In the genomic region with DNA sequence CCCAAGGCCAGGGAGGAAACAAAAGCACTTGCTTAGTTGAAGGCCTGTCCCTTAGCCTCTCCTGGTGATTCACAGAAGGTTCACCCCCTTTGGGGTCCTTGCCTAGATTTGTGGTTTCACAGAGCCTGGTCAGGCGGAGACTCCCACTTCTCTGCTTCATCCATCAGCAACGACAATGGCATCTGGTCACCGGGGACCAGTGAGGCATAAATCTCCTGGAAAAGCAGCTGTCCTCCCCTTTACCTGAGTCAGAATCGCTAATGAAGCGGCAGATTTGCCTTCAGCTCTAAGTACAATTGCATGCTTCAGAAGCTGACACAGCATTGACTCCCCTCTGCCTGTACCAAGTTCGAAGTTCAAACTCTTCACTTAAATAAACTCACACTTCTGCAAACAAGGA, we compare ENCODE assay signal across 28 mouse cellular contexts.
DNase-seq lines count a peak whose midpoint lies in the region; ATAC-seq and TF ChIP-seq lines count a peak whose summit lies in the region.
"Had no signal": no experiment of that assay in that cellular context is flagged by ENCODE, and none has a peak within 500 bp of the region (broad histone marks: within the 10 kb centered on the region; RNA-seq: fewer than 3 reads in every experiment).

No protein-coding gene starts in this region.

- no peaks in the 10 kb centered on the region for H3K9me3 ChIP-seq in kidney, embryonic 15.5 days (replicated peaks)
- H3K9me3 ChIP-seq in heart, embryonic 12.5 days (replicated peaks): no peaks in the 10 kb centered on the region
- H3K9me3 ChIP-seq: heart, embryonic 15.5 days; limb, embryonic 15.5 days; midbrain, embryonic 13.5 days; neural tube, embryonic 12.5 days; stomach, embryonic 15.5 days had no signal

- no peak overlapping the region for H3ac ChIP-seq in C2C12 (ENCODE audit: control insufficient read depth, insufficient read length, low read depth)

- DNase-seq in kidney, postnatal 14 days: no peak
- DNase-seq in 3T3-L1 (ENCODE audit: low read depth, low spot score): peak; percentile 3
- DNase-seq in embryo, embryonic 9.5 days (ENCODE audit: extremely low spot score): peak; percentile 21
- DNase-seq: cerebellum, adult 11 months; cerebellum, postnatal 10 days; gastrocnemius, postnatal 25 days; heart, adult 2 months; heart, postnatal 36 days; layer of hippocampus, adult 9-11 months; left cerebral cortex, postnatal 4 days; lung, embryonic 14.5 days; right cerebral cortex, adult 18-20 months; right cerebral cortex, postnatal 4 days; thymus, adult 18-20 months; thymus, postnatal 36 days had no signal

- H3K36me3 ChIP-seq in kidney, embryonic 15.5 days: no peaks in the 10 kb centered on the region
- no peaks in the 10 kb centered on the region for H3K36me3 ChIP-seq in C2C12 (ENCODE audit: control insufficient read depth, insufficient read depth)
- H3K36me3 ChIP-seq in heart, embryonic 12.5 days: no peaks in the 10 kb centered on the region
- H3K36me3 ChIP-seq: heart, embryonic 15.5 days; limb, embryonic 15.5 days; midbrain, embryonic 13.5 days; neural tube, embryonic 12.5 days; stomach, embryonic 15.5 days had no signal

- H3K27me3 ChIP-seq in kidney, embryonic 15.5 days: no peaks in the 10 kb centered on the region
- H3K27me3 ChIP-seq in C2C12 (ENCODE audit: control insufficient read depth, insufficient read depth, insufficient read length): no peaks in the 10 kb centered on the region
- no peaks in the 10 kb centered on the region for H3K27me3 ChIP-seq in heart, embryonic 12.5 days (replicated peaks)
- H3K27me3 ChIP-seq: heart, embryonic 15.5 days; limb, embryonic 15.5 days; midbrain, embryonic 13.5 days; neural tube, embryonic 12.5 days; stomach, embryonic 15.5 days had no signal

- ATAC-seq in kidney, embryonic 15.5 days (replicated peaks; ENCODE audit: low FRiP score): peak; percentile 92
- ATAC-seq in heart, embryonic 12.5 days (ENCODE audit: insufficient number of reproducible peaks, low FRiP score): no peak
- no peak for ATAC-seq in erythroid progenitor cell, adult 5-6 weeks (replicated peaks; ENCODE audit: low FRiP score, poor library complexity, severe bottlenecking)
- ATAC-seq: forebrain, embryonic 16.5 days; hindbrain, postnatal 0 days; intestine, embryonic 16.5 days; midbrain, embryonic 13.5 days had no signal

- TF ChIP-seq CTCF in C2C12 (IDR thresholded peaks at IDR 0.05; ENCODE audit: control insufficient read depth, insufficient read depth, insufficient read length): no peak

- H3K4me3 ChIP-seq in kidney, embryonic 15.5 days (replicated peaks): no peak overlapping the region
- no peak overlapping the region for H3K4me3 ChIP-seq in C2C12 (ENCODE audit: insufficient read depth, poor library complexity, severe bottlenecking)
- H3K4me3 ChIP-seq in heart, embryonic 12.5 days: no peak overlapping the region
- H3K4me3 ChIP-seq: heart, adult 2 months; heart, embryonic 15.5 days; limb, embryonic 15.5 days; midbrain, embryonic 13.5 days; neural tube, embryonic 12.5 days; stomach, embryonic 15.5 days had no signal

- 15% methylated on average over 6 of the region's 6 CpGs for WGBS in kidney, embryonic 15.5 days
- 72% methylated on average over 6 of the region's 6 CpGs for WGBS in heart, embryonic 12.5 days

- H3K9ac ChIP-seq in kidney, embryonic 15.5 days: no peak overlapping the region
- H3K9ac ChIP-seq in heart, embryonic 12.5 days: no peak overlapping the region
- H3K9ac ChIP-seq: heart, embryonic 15.5 days; limb, embryonic 15.5 days; liver, embryonic 14.5 days; lung, embryonic 14.5 days; midbrain, embryonic 13.5 days; neural tube, embryonic 12.5 days; stomach, embryonic 15.5 days had no signal

- H3K79me3 ChIP-seq in C2C12 (ENCODE audit: low read depth): no peaks in the 10 kb centered on the region

- H3K4me2 ChIP-seq in kidney, embryonic 15.5 days: no peak overlapping the region
- no peak overlapping the region for H3K4me2 ChIP-seq in heart, embryonic 12.5 days
- H3K4me2 ChIP-seq: heart, embryonic 15.5 days; limb, embryonic 15.5 days; lung, embryonic 14.5 days; midbrain, embryonic 13.5 days; neural tube, embryonic 12.5 days; stomach, embryonic 15.5 days had no signal

- H3K79me2 ChIP-seq in C2C12 (ENCODE audit: control insufficient read depth, insufficient read depth): no peaks in the 10 kb centered on the region

- H3K4me1 ChIP-seq in kidney, embryonic 15.5 days: peaks cover 8% of the 10 kb centered on the region
- no peaks in the 10 kb centered on the region for H3K4me1 ChIP-seq in heart, embryonic 12.5 days (replicated peaks)
- H3K4me1 ChIP-seq: stomach, embryonic 15.5 days had no signal

- H3K27ac ChIP-seq in kidney, embryonic 15.5 days: no peak overlapping the region
- no peak overlapping the region for H3K27ac ChIP-seq in heart, embryonic 12.5 days (ENCODE audit: poor library complexity, severe bottlenecking)
- H3K27ac ChIP-seq: heart, adult 2 months; heart, embryonic 15.5 days; hindbrain, postnatal 0 days; limb, embryonic 15.5 days; liver, embryonic 14.5 days; midbrain, embryonic 13.5 days; neural tube, embryonic 12.5 days; stomach, embryonic 15.5 days had no signal

TF ChIP-seq in C2C12, 6 proteins besides CTCF, POLR2A, EP300 and RAD21:
- TF ChIP-seq MYOD1 (IDR thresholded peaks at IDR 0.05; ENCODE audit: control insufficient read depth, insufficient read length, low read depth) (peak; percentile 64), FOSL1 (IDR thresholded peaks at IDR 0.05; ENCODE audit: insufficient read depth, low read length, poor library complexity, severe bottlenecking) (no peak)
TF ChIP-seq in C2C12: peak in this region for 1.
